ENCODE assay signal across 16 mouse cellular contexts in the genomic region with DNA sequence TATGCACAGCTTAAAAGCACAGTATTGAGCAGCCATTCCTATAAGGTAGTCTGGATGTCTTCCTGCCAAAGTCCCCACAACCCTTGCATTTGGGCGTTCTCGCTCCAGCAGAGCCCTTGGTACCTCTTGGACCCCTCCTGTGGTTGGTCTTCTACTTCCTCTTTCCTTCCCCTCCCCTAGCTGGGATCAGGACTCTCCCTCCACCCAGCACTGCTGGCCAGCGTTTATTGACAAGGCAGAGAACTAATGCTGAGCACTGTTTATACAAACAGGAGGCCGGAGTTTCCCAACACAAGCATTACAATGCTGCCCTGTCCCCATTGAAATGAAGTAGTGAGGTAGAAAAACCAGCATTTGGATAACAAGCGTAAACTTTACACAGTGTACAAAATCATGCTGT. TPM values are rescaled to one million over a fixed set of nuclear protein-coding genes. Genes with fewer than 3 reads are reported as not detected.
"Had no signal": no experiment of that assay in that cellular context is flagged by ENCODE, and none has a peak within 500 bp of the region (broad histone marks: within the 10 kb centered on the region; RNA-seq: fewer than 3 reads in every experiment).

No protein-coding gene starts in this region.

- H3K4me3 ChIP-seq: intestine, embryonic 15.5 days; kidney, embryonic 15.5 days; left cerebral cortex, adult 2 months; limb, embryonic 10.5 days; midbrain, embryonic 13.5 days; neural tube, embryonic 15.5 days had no signal

- H3K4me2 ChIP-seq: intestine, embryonic 15.5 days; kidney, embryonic 15.5 days; midbrain, embryonic 13.5 days; neural tube, embryonic 15.5 days had no signal

- H3K9me3 ChIP-seq: intestine, embryonic 15.5 days; kidney, embryonic 15.5 days; limb, embryonic 10.5 days; midbrain, embryonic 13.5 days; neural tube, embryonic 15.5 days had no signal

- H3K9ac ChIP-seq: intestine, embryonic 15.5 days; kidney, embryonic 15.5 days; midbrain, embryonic 13.5 days; neural tube, embryonic 15.5 days had no signal

- H3K27me3 ChIP-seq: intestine, embryonic 15.5 days; kidney, embryonic 15.5 days; neural tube, embryonic 15.5 days had no signal

- ATAC-seq: intestine, embryonic 15.5 days; lung, postnatal 0 days; midbrain, embryonic 13.5 days had no signal

- H3K4me1 ChIP-seq: intestine, embryonic 15.5 days; kidney, embryonic 15.5 days; limb, embryonic 10.5 days; midbrain, embryonic 13.5 days; neural tube, embryonic 15.5 days had no signal

- H3K27ac ChIP-seq: intestine, embryonic 15.5 days; kidney, embryonic 15.5 days; left cerebral cortex, adult 2 months; limb, embryonic 10.5 days; midbrain, embryonic 13.5 days; neural tube, embryonic 15.5 days had no signal

- DNase-seq: kidney, adult 2 months; kidney, postnatal 14 days; lung, adult 2 months; lung, postnatal 4 days; right cerebral cortex, adult 18-20 months; right cerebral cortex, postnatal 25 days; thymus, adult 18-20 months; thymus, postnatal 14 days had no signal

RNA-seq across cellular contexts. Expression of a gene that starts 31.8 kb away (rescaled TPM):
- total RNA-seq: megakaryocyte-erythroid progenitor cell, adult 5-6 weeks had no signal
